In genomic region chr5:77245463-77245786, GRCm38 (mm10) we compare ENCODE assay signal across 8 mouse cellular contexts. TPM values are rescaled to one million over a fixed set of nuclear protein-coding genes. Genes with fewer than 3 reads are reported as not detected.
A peak's percentile ranks its signal among the peaks of the same experiment; 100 is the strongest.
DNase-seq lines count a peak whose midpoint lies in the region; ATAC-seq and TF ChIP-seq lines count a peak whose summit lies in the region.

No protein-coding gene starts in this region.

- peak overlapping the region; percentile 58 for H3K4me2 ChIP-seq in kidney, embryonic 15.5 days
- H3K4me2 ChIP-seq in hindbrain, postnatal 0 days (ENCODE audit: low read depth, low read length), result peak overlapping the region; percentile 43
- peak overlapping the region; percentile 44 for H3K4me2 ChIP-seq in midbrain, embryonic 15.5 days

- WGBS in kidney, embryonic 15.5 days, result 39% methylated on average over 7 of the region's 7 CpGs
- 37% methylated on average over 7 of the region's 7 CpGs for WGBS in hindbrain, postnatal 0 days
- WGBS in midbrain, embryonic 15.5 days, result 31% methylated on average over 7 of the region's 7 CpGs

- H3K9me3 ChIP-seq in kidney, embryonic 15.5 days (replicated peaks), result no peaks in the 10 kb centered on the region
- H3K9me3 ChIP-seq in hindbrain, postnatal 0 days (ENCODE audit: low read length), result no peaks in the 10 kb centered on the region
- H3K9me3 ChIP-seq in midbrain, embryonic 15.5 days, result no peaks in the 10 kb centered on the region

- no peaks in the 10 kb centered on the region for H3K27me3 ChIP-seq in kidney, embryonic 15.5 days
- no peaks in the 10 kb centered on the region for H3K27me3 ChIP-seq in hindbrain, postnatal 0 days (ENCODE audit: insufficient read depth, low read length)
- no peaks in the 10 kb centered on the region for H3K27me3 ChIP-seq in midbrain, embryonic 15.5 days (replicated peaks)

- H3K4me1 ChIP-seq in kidney, embryonic 15.5 days, result peaks cover 13% of the 10 kb centered on the region
- no peaks in the 10 kb centered on the region for H3K4me1 ChIP-seq in brown adipose tissue, adult 24 weeks (ENCODE audit: control insufficient read depth, insufficient read depth, insufficient read length, low read length)
- peaks cover 11% of the 10 kb centered on the region; the same call in 1 of the 2 replicates for H3K4me1 ChIP-seq in hindbrain, postnatal 0 days (ENCODE audit: insufficient read depth, low read length)
- peaks cover 12% of the 10 kb centered on the region for H3K4me1 ChIP-seq in midbrain, embryonic 15.5 days

- no peak for TF ChIP-seq CTCF in hindbrain, postnatal 0 days (IDR thresholded peaks at IDR 0.05; ENCODE audit: low read depth)

- no peak for DNase-seq in kidney, postnatal 36 days
- DNase-seq in hindbrain, postnatal 0 days (ENCODE audit: low spot score), result no peak
- no peak for DNase-seq in thymus, postnatal 0 days (ENCODE audit: low spot score)
- DNase-seq in cerebellum, adult 9-10 months, result no peak
- no peak for DNase-seq in adrenal gland, adult 8-10 months

- H3K4me3 ChIP-seq in kidney, embryonic 15.5 days (replicated peaks), result peak overlapping the region; percentile 34
- H3K4me3 ChIP-seq in brown adipose tissue, adult 24 weeks (ENCODE audit: insufficient read depth, low read depth, low read length), result peak overlapping the region; percentile 49
- peak overlapping the region; percentile 12 for H3K4me3 ChIP-seq in hindbrain, postnatal 0 days (ENCODE audit: low read length)
- H3K4me3 ChIP-seq in midbrain, embryonic 15.5 days, result peak overlapping the region; percentile 17

- ATAC-seq in kidney, embryonic 15.5 days (replicated peaks; ENCODE audit: low FRiP score), result no peak; the same call in 1 of the 2 replicates
- peak; percentile 19; the same call in 1 of the 2 replicates for ATAC-seq in hindbrain, postnatal 0 days
- peak; percentile 53 for ATAC-seq in midbrain, embryonic 15.5 days (replicated peaks)

- H3K9ac ChIP-seq in kidney, embryonic 15.5 days, result no peak overlapping the region
- H3K9ac ChIP-seq in hindbrain, postnatal 0 days (replicated peaks; ENCODE audit: low read length), result no peak overlapping the region; the same call in 1 of the 2 replicates
- no peak overlapping the region for H3K9ac ChIP-seq in midbrain, embryonic 15.5 days

- peak overlapping the region; percentile 7 for H3K27ac ChIP-seq in kidney, embryonic 15.5 days
- no peak overlapping the region for H3K27ac ChIP-seq in brown adipose tissue, adult 24 weeks (replicated peaks; ENCODE audit: low read depth, low read length)
- no peak overlapping the region for H3K27ac ChIP-seq in hindbrain, postnatal 0 days
- H3K27ac ChIP-seq in midbrain, embryonic 15.5 days, result 0 out of 2 replicates have a peak overlapping the region, but pooled peaks have one; percentile 8

- H3K36me3 ChIP-seq in kidney, embryonic 15.5 days, result no peaks in the 10 kb centered on the region
- H3K36me3 ChIP-seq in hindbrain, postnatal 0 days (ENCODE audit: insufficient read depth, low read length), result no peaks in the 10 kb centered on the region
- no peaks in the 10 kb centered on the region for H3K36me3 ChIP-seq in midbrain, embryonic 15.5 days (replicated peaks)

RNA-seq across cellular contexts. Expression of gene Rest, which starts 19.9 kb away (rescaled TPM):
- 39.2 and 40.4 TPM in 2 replicates for polyA plus RNA-seq in kidney, embryonic 15.5 days (2015; fragmentation: Nextera tagmentation; extraction: Ambion mirVana)
- 7.0 TPM in 2 replicates for polyA plus RNA-seq in brown adipose tissue, adult 24 weeks (2012; ENCODE audit: insufficient read depth, insufficient read length, missing spikeins)
- total RNA-seq in hindbrain, postnatal 0 days (2014; rRNA removed), result 9.0 and 9.1 TPM in 2 replicates
- 4.1 and 4.4 TPM in 2 replicates for polyA plus RNA-seq in hindbrain, postnatal 0 days (2015; fragmentation: Nextera tagmentation; extraction: Ambion mirVana)
- polyA plus RNA-seq in midbrain, embryonic 15.5 days (2015; fragmentation: Nextera tagmentation; extraction: Ambion mirVana), result 6.4 and 6.7 TPM in 2 replicates
- polyA plus RNA-seq in thymus, postnatal 0 days (2015; fragmentation: Nextera tagmentation; extraction: Ambion mirVana), result 32.4 and 37.4 TPM in 2 replicates
- total RNA-seq in adrenal gland, adult 8-10 months (2022), result 10 to 100 TPM; 24.0 to 31.9 (median 26.4) TPM

RNA-seq across cellular contexts. Expression of gene Spink2, which starts 34.2 kb away (rescaled TPM):
- polyA plus RNA-seq in kidney, embryonic 15.5 days (2015; fragmentation: Nextera tagmentation; extraction: Ambion mirVana), result 2.1 TPM in 2 replicates
- polyA plus RNA-seq in brown adipose tissue, adult 24 weeks (2012; ENCODE audit: insufficient read depth, insufficient read length, missing spikeins), result not detected in 2 replicates
- not detected in 2 replicates for total RNA-seq in hindbrain, postnatal 0 days (2014; rRNA removed)
- polyA plus RNA-seq in hindbrain, postnatal 0 days (2015; fragmentation: Nextera tagmentation; extraction: Ambion mirVana), result 0.26 and 0.61 TPM in 2 replicates
- 0.41 TPM in 1 of 2 replicates, not detected in the other for polyA plus RNA-seq in midbrain, embryonic 15.5 days (2015; fragmentation: Nextera tagmentation; extraction: Ambion mirVana)
- 1.3 and 1.4 TPM in 2 replicates for polyA plus RNA-seq in thymus, postnatal 0 days (2015; fragmentation: Nextera tagmentation; extraction: Ambion mirVana)
- not detected for total RNA-seq in adrenal gland, adult 8-10 months (2022)

Comparison
In these comparisons a context has a peak if more than half of its experiments do, and no peak if none do; other contexts are left out.
1. H3K27ac ChIP-seq: peak in kidney, embryonic 15.5 days (single experiment) and midbrain, embryonic 15.5 days (single experiment); none in brown adipose tissue, adult 24 weeks (single experiment) and hindbrain, postnatal 0 days (single experiment).
2. Peak in every context shown above with its lines, with median percentiles within 50 percentile points of each other: H3K4me2 ChIP-seq and H3K4me3 ChIP-seq.